17 mouse cellular contexts compared by ENCODE assay signal in genomic region chr17:74904332-74904687, GRCm38 (mm10).
A peak's percentile ranks its signal among the peaks of the same experiment; 100 is the strongest.
DNase-seq lines count a peak whose midpoint lies in the region; ATAC-seq and TF ChIP-seq lines count a peak whose summit lies in the region.
"Had no signal": no experiment of that assay in that cellular context is flagged by ENCODE, and none has a peak within 500 bp of the region (broad histone marks: within the 10 kb centered on the region; RNA-seq: fewer than 3 reads in every experiment).

No protein-coding gene starts in this region.

- peaks cover 9% of the 10 kb centered on the region for H3K4me1 ChIP-seq in heart, embryonic 15.5 days (replicated peaks)
- H3K4me1 ChIP-seq in stomach, embryonic 14.5 days (ENCODE audit: control insufficient read depth, insufficient read depth, low read length) = no peaks in the 10 kb centered on the region
- no peaks in the 10 kb centered on the region for H3K4me1 ChIP-seq in stomach, postnatal 0 days (replicated peaks; ENCODE audit: control insufficient read depth, insufficient read depth)
- H3K4me1 ChIP-seq in liver, embryonic 15.5 days (replicated peaks) = peaks cover 9% of the 10 kb centered on the region
- H3K4me1 ChIP-seq: forebrain, embryonic 15.5 days; hindbrain, embryonic 15.5 days had no signal

- no peak overlapping the region for H3K4me3 ChIP-seq in heart, embryonic 15.5 days
- no peak overlapping the region for H3K4me3 ChIP-seq in stomach, embryonic 14.5 days (ENCODE audit: low read depth, low read length)
- no peak overlapping the region for H3K4me3 ChIP-seq in stomach, postnatal 0 days (ENCODE audit: low read depth, low read length)
- no peak overlapping the region for H3K4me3 ChIP-seq in liver, embryonic 15.5 days (replicated peaks)
- H3K4me3 ChIP-seq: forebrain, embryonic 15.5 days; hindbrain, embryonic 15.5 days; limb, embryonic 10.5 days; midbrain, embryonic 12.5 days; myocyte had no signal

- no peak for ATAC-seq in heart, embryonic 15.5 days (replicated peaks; ENCODE audit: insufficient number of reproducible peaks, insufficient read depth, low FRiP score, low read depth)
- ATAC-seq in stomach, embryonic 14.5 days (ENCODE audit: insufficient number of reproducible peaks, insufficient read depth, low FRiP score, low read depth) = no peak
- ATAC-seq in stomach, postnatal 0 days (ENCODE audit: low FRiP score, low TSS enrichment) = no peak
- ATAC-seq in liver, embryonic 15.5 days (ENCODE audit: insufficient read depth) = peak; percentile 69

- WGBS in heart, embryonic 15.5 days = 34% methylated on average over 1 of the region's 1 CpGs
- WGBS in stomach, embryonic 14.5 days = 79% methylated on average over 1 of the region's 1 CpGs
- WGBS in stomach, postnatal 0 days = 66% methylated on average over 1 of the region's 1 CpGs
- WGBS in liver, embryonic 15.5 days (ENCODE audit: insufficient replicate concordance) = 20% methylated on average over 1 of the region's 1 CpGs

- TF ChIP-seq CTCF in stomach, postnatal 0 days (IDR thresholded peaks at IDR 0.05; ENCODE audit: low read depth) = no peak

- no peaks in the 10 kb centered on the region for H3K36me3 ChIP-seq in heart, embryonic 15.5 days
- no peaks in the 10 kb centered on the region for H3K36me3 ChIP-seq in stomach, embryonic 14.5 days (ENCODE audit: control insufficient read depth, insufficient read depth, low read length)
- no peaks in the 10 kb centered on the region for H3K36me3 ChIP-seq in stomach, postnatal 0 days (ENCODE audit: control insufficient read depth, insufficient read depth, low read length)
- H3K36me3 ChIP-seq in liver, embryonic 15.5 days (replicated peaks) = no peaks in the 10 kb centered on the region
- H3K36me3 ChIP-seq: forebrain, embryonic 15.5 days; hindbrain, embryonic 15.5 days; limb, embryonic 10.5 days; midbrain, embryonic 12.5 days had no signal

- H3K4me2 ChIP-seq in heart, embryonic 15.5 days = no peak overlapping the region
- H3K4me2 ChIP-seq in stomach, embryonic 14.5 days (replicated peaks; ENCODE audit: low read depth, low read length) = no peak overlapping the region
- no peak overlapping the region for H3K4me2 ChIP-seq in stomach, postnatal 0 days (replicated peaks; ENCODE audit: low read depth)
- no peak overlapping the region for H3K4me2 ChIP-seq in liver, embryonic 15.5 days
- H3K4me2 ChIP-seq: forebrain, embryonic 15.5 days; hindbrain, embryonic 15.5 days; midbrain, embryonic 12.5 days had no signal

- TF ChIP-seq EP300 in stomach, postnatal 0 days (optimal IDR thresholded peaks at IDR 0.05) = no peak

- peak overlapping the region; percentile 60 for H3K27ac ChIP-seq in heart, embryonic 15.5 days
- peak overlapping the region; percentile 23; the same call in 1 of the 2 replicates for H3K27ac ChIP-seq in stomach, embryonic 14.5 days (ENCODE audit: low read length)
- no peak overlapping the region for H3K27ac ChIP-seq in stomach, postnatal 0 days (replicated peaks)
- H3K27ac ChIP-seq in liver, embryonic 15.5 days (replicated peaks) = no peak overlapping the region
- H3K27ac ChIP-seq: forebrain, embryonic 15.5 days; hindbrain, embryonic 15.5 days; midbrain, embryonic 12.5 days had no signal

- H3K27me3 ChIP-seq in heart, embryonic 15.5 days = no peaks in the 10 kb centered on the region
- H3K27me3 ChIP-seq in stomach, embryonic 14.5 days (ENCODE audit: control insufficient read depth, insufficient read depth, low read length) = no peaks in the 10 kb centered on the region
- no peaks in the 10 kb centered on the region for H3K27me3 ChIP-seq in stomach, postnatal 0 days (ENCODE audit: control insufficient read depth, insufficient read depth, low read length)
- H3K27me3 ChIP-seq in liver, embryonic 15.5 days = no peaks in the 10 kb centered on the region
- H3K27me3 ChIP-seq: forebrain, embryonic 15.5 days; hindbrain, embryonic 15.5 days; midbrain, embryonic 12.5 days had no signal

- H3K9me3 ChIP-seq in heart, embryonic 15.5 days (replicated peaks) = 0 out of 2 replicates have a peak, but pooled peaks cover 2% of the 10 kb centered on the region
- peaks cover 7% of the 10 kb centered on the region; the same call in 1 of the 2 replicates for H3K9me3 ChIP-seq in stomach, embryonic 14.5 days (ENCODE audit: control insufficient read depth, low read depth, low read length)
- no peaks in the 10 kb centered on the region for H3K9me3 ChIP-seq in stomach, postnatal 0 days (ENCODE audit: control insufficient read depth, low read length)
- H3K9me3 ChIP-seq in liver, embryonic 15.5 days (replicated peaks) = no peaks in the 10 kb centered on the region
- H3K9me3 ChIP-seq: forebrain, embryonic 15.5 days; hindbrain, embryonic 15.5 days; limb, embryonic 10.5 days; midbrain, embryonic 12.5 days had no signal

- no peak for DNase-seq in heart, postnatal 4 days
- no peak for DNase-seq in stomach, postnatal 0 days (ENCODE audit: low spot score)
- DNase-seq in testis, postnatal 14 days (ENCODE audit: low spot score) = no peak
- DNase-seq in frontal cortex, adult 2 months (ENCODE audit: extremely low spot score in 1 of 2, low spot score in 1 of 2) = no peak
- DNase-seq: adrenal gland, adult 2 months; cerebellum, adult 2 months; kidney, adult 9 months; layer of hippocampus, postnatal 36 days; right cerebral cortex, adult 18-20 months had no signal

- H3K9ac ChIP-seq in heart, embryonic 15.5 days = no peak overlapping the region
- H3K9ac ChIP-seq in stomach, embryonic 14.5 days (replicated peaks; ENCODE audit: low read depth, low read length) = no peak overlapping the region
- no peak overlapping the region for H3K9ac ChIP-seq in stomach, postnatal 0 days (ENCODE audit: low read length)
- no peak overlapping the region for H3K9ac ChIP-seq in liver, embryonic 15.5 days
- H3K9ac ChIP-seq: forebrain, embryonic 15.5 days; hindbrain, embryonic 15.5 days; midbrain, embryonic 12.5 days had no signal

Comparison
In these comparisons a context has a peak if more than half of its experiments do, and no peak if none do; other contexts are left out.
1. H3K27ac ChIP-seq: peak in heart, embryonic 15.5 days (single experiment) and stomach, embryonic 14.5 days (single experiment); none in stomach, postnatal 0 days (single experiment) and liver, embryonic 15.5 days (single experiment).